Mouse (Mus musculus) lung, embryonic 14.5 days (tissue): ENCODE measurements at regions not wholly inside any gene's neighbourhood (a gene's known extent, or its start where the extent isn't known, plus 50 kb on each side); places are given as distances from the start of the nearest gene placed in this dataset.
A peak's percentile ranks its signal among the peaks of the same experiment; 100 is the strongest.

Experiments
- ATAC-seq: fragments of 200-750 bp; cut with Nextera tagmentation; 2 replicates; pipeline ENCODE4 v1.8.0; 2017; ENCODE audit warnings: mild to moderate bottlenecking, moderate TSS enrichment, moderate library complexity; ENCODE audit not compliant: insufficient read depth
- DNase-seq: peaks from one replicate; pipeline ENCODE4 v3.0.0-alpha.2; 2015
- H3K27ac ChIP-seq: fragments of 300-500 bp; sonication (generic); 2 replicates; pipeline ENCODE4 v1.5.1; 2014; ENCODE audit warnings: low read depth, mild to moderate bottlenecking, moderate library complexity
- H3K27me3 ChIP-seq: fragments of 300-500 bp; sonication (generic); 2 replicates; pipeline ENCODE4 v1.6.1; 2014; ENCODE audit warnings: low read length, control low read depth; ENCODE audit not compliant: insufficient read depth
- H3K36me3 ChIP-seq: fragments of 300-500 bp; sonication (generic); 2 replicates; pipeline ENCODE4 v1.6.1; 2014; ENCODE audit warnings: control low read depth; ENCODE audit not compliant: insufficient read depth
- H3K4me1 ChIP-seq: fragments of 300-500 bp; sonication (generic); 2 replicates; pipeline ENCODE4 v1.6.1; 2014; ENCODE audit warnings: antibody characterized with exemption, control low read depth; ENCODE audit not compliant: insufficient read depth
- H3K4me2 ChIP-seq: fragments of 300-500 bp; sonication (generic); 2 replicates; pipeline ENCODE4 v1.6.1; 2014; ENCODE audit warnings: mild to moderate bottlenecking
- H3K4me3 ChIP-seq: fragments of 300-500 bp; sonication (generic); 2 replicates; pipeline ENCODE4 v1.5.1; 2014; ENCODE audit warnings: low read depth, low read length
- H3K9ac ChIP-seq: fragments of 300-500 bp; sonication (generic); 2 replicates; pipeline ENCODE4 v1.6.1; 2014
- H3K9me3 ChIP-seq: fragments of 300-500 bp; sonication (generic); 2 replicates; pipeline ENCODE4 v1.6.1; 2016; ENCODE audit warnings: low read depth, low read length, control low read depth
- CTCF ChIP-seq: IDR thresholded peaks from 2 replicates; pipeline ENCODE4 v1.5.1; 2016; ENCODE audit warnings: antibody characterized with exemption, low read depth
- WGBS: fragments of 180-500 bp; shearing (Covaris S2); extraction: QIAGEN DNeasy Blood & Tissue Kit; methylation state at CpG from one replicate; pipeline ENCODE4 v1.1.7; 2014; 5-methylcytosine and 5-hydroxymethylcytosine counted together

DNA sequence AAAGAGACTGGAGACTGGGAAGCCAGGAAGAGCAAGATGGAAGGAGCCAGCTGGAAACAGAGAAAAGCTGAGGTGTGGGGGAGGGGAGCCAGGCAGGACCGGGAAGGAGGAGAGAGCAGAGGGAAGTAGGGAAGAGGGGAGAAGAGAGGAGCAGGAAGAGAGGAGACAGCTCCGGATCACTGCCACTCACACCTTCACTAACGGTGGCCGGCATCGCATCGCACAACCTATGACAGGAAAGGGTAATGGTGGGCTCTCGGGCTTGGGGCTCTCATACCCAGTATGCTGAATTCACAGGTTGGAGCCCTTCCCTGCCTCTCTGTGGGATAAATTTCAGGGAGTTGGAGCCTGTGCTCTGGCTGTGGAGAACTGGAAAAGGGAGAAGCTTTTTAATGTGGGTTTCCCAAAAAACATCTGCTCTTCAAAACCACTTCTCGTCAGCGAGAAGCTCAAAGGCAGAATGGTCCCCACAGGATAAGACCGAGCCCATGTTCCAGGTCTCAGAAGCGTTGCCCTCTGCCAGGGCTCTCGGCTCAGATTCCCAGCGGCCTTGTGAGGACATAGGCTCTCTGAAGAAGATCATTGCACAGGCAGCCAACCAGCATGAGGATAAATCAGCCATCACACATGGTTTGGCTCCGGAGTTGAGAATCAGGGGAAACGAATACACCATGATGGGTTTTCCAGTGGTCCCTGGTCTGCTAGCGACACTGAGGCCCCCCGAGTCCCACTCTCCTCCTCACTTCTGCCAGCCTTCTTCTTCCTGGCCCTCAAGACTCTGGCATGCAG lies 53.8 kb upstream of the Coro2b start:
- no peak for ATAC-seq
- Histone ChIP-seq H3K4me3 (no peak overlapping the region), H3K4me2 (no peak overlapping the region), H3K4me1 (no peaks in the 10 kb centered on the region), H3K9me3 (no peaks in the 10 kb centered on the region), H3K9ac (no peak overlapping the region), H3K36me3 (no peaks in the 10 kb centered on the region), H3K27me3 (no peaks in the 10 kb centered on the region), H3K27ac (0 out of 2 replicates have a peak overlapping the region, but pooled peaks have one; percentile 2)
- 71% methylated on average over 16 of the region's 17 CpGs for WGBS
- no peak for TF ChIP-seq CTCF
- DNase-seq, result peak; percentile 3

DNA sequence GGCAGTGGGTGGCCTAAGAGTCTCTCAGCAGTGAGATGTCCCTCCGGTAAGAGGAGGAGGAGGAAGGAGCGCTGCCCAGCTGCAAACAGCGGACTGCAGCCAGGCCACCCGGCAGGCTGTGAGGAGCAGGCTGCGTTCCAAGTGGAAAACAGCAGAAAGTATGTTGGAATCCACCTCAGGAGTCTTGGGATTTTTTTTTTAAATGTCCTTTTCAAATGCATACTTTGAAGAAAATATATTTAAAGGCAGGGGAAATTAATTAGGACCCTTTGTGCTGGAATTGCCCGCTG lies 54.3 kb upstream of the Coro2b start:
- Histone ChIP-seq H3K4me3 (no peak overlapping the region), H3K27ac (0 out of 2 replicates have a peak overlapping the region, but pooled peaks have one; percentile 2), H3K4me2 (no peak overlapping the region), H3K27me3 (no peaks in the 10 kb centered on the region), H3K9me3 (no peaks in the 10 kb centered on the region), H3K36me3 (no peaks in the 10 kb centered on the region), H3K9ac (no peak overlapping the region), H3K4me1 (no peaks in the 10 kb centered on the region)
- no peak for TF ChIP-seq CTCF
- no peak for ATAC-seq
- peak; percentile 50 for DNase-seq
- WGBS, result 45% methylated on average over 6 of the region's 6 CpGs

DNA sequence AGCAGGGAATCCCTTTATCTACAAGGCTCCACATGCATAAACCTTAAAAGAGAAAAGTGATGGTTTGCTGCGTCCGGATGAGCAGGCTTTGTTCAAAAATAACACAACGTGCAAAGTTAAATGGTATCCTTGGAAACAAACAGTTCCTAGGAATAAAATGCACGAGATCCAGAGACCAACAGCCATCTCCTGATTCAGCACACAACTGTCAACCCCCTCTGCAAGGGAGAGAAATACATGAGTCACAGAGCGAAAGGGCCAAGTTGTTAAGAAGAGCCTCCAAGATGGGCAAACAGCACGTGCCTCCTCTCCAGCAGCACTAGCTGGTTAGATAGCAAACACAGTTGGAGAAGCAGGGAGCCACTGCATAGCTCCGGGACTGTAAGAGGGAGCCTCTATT lies 61.2 kb upstream of the Coro2b start:
- Histone ChIP-seq H3K9ac (no peak overlapping the region), H3K4me1 (no peaks in the 10 kb centered on the region), H3K27ac (no peak overlapping the region), H3K4me2 (no peak overlapping the region), H3K4me3 (no peak overlapping the region), H3K27me3 (no peaks in the 10 kb centered on the region), H3K9me3 (no peaks in the 10 kb centered on the region), H3K36me3 (no peaks in the 10 kb centered on the region)
- no peak for ATAC-seq
- no peak for DNase-seq
- no peak for TF ChIP-seq CTCF
- 65% methylated on average over 7 of the region's 7 CpGs for WGBS

DNA sequence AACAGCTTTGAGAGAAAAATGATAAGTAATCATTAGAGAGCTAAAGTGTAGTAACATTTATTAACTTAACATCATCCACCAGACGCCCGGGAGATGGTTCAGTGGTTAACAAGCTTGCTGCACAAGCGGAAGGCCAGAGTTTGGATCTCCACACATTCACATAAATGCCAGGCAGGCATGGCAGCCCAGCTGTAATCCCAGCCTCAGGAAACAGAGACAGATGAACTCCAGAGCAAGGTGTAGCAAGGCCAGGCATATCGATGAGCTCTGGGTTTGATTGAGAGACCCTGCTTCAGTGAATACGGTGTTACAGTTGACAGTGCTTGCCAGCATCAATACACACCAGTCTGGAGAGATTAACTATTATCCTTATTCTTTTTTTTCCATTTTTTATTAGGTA lies 62.1 kb upstream of the Coro2b start:
- H3K27me3 ChIP-seq, result no peaks in the 10 kb centered on the region
- H3K27ac ChIP-seq, result no peak overlapping the region
- ATAC-seq (no peak), DNase-seq (no peak)
- H3K4me3 ChIP-seq, result no peak overlapping the region
- H3K9ac ChIP-seq, result no peak overlapping the region
- H3K4me2 ChIP-seq, result no peak overlapping the region
- WGBS, result 90% methylated on average over 5 of the region's 5 CpGs
- TF ChIP-seq CTCF, result no peak
- H3K36me3 ChIP-seq, result no peaks in the 10 kb centered on the region
- H3K4me1 ChIP-seq, result no peaks in the 10 kb centered on the region
- H3K9me3 ChIP-seq, result no peaks in the 10 kb centered on the region

- 68% methylated on average over 2 of the region's 2 CpGs for whole genome bisulfite sequencing
- no peak for ATAC-seq
- H3K36me3 ChIP-seq, result no peaks in the 10 kb centered on the region
Observed at GRCm38 (mm10) chr9:62610526-62610925, 67.1 kb upstream of the Itga11 start.

GRCm38 (mm10) chr9:62611452-62611851 lies 66.2 kb upstream of the Itga11 start:
- Histone ChIP-seq H3K36me3 (no peaks in the 10 kb centered on the region), H3K4me2 (no peak overlapping the region), H3K4me3 (no peak overlapping the region), H3K9ac (no peak overlapping the region), H3K4me1 (no peaks in the 10 kb centered on the region), H3K9me3 (no peaks in the 10 kb centered on the region), H3K27me3 (no peaks in the 10 kb centered on the region), H3K27ac (no peak overlapping the region)
- TF ChIP-seq CTCF, result no peak
- DNase-seq (no peak), ATAC-seq (no peak)
- WGBS, result 29% methylated on average over 2 of the region's 2 CpGs

More at GRCm38 (mm10) chr9:62610526-62610925, 67.1 kb upstream of the Itga11 start:
- H3K9ac ChIP-seq, result no peak overlapping the region
- H3K27me3 ChIP-seq, result no peaks in the 10 kb centered on the region
- no peaks in the 10 kb centered on the region for H3K4me1 ChIP-seq
- no peak overlapping the region for H3K4me2 ChIP-seq
- no peaks in the 10 kb centered on the region for H3K9me3 ChIP-seq
- H3K4me3 ChIP-seq, result no peak overlapping the region
- no peak overlapping the region for H3K27ac ChIP-seq
- DNase-seq, result no peak
- TF ChIP-seq CTCF, result no peak

- Histone ChIP-seq H3K9ac (no peak overlapping the region), H3K4me1 (no peaks in the 10 kb centered on the region), H3K4me2 (no peak overlapping the region), H3K27ac (no peak overlapping the region; the same call in 1 of the 2 replicates), H3K4me3 (no peak overlapping the region), H3K36me3 (no peaks in the 10 kb centered on the region), H3K9me3 (no peaks in the 10 kb centered on the region), H3K27me3 (no peaks in the 10 kb centered on the region)
- TF ChIP-seq CTCF, result no peak
- DNase-seq, result no peak
- 62% methylated on average over 2 of the region's 2 CpGs for WGBS
- ATAC-seq, result no peak
Observed at GRCm38 (mm10) chr9:62613053-62613452, 64.6 kb upstream of the Itga11 start.
